Mouse (Mus musculus) liver, adult 2 months (tissue): Measurements from ENCODE around the gene Spindoc. TPM values are rescaled to one million over a fixed set of nuclear protein-coding genes. Genes with fewer than 3 reads are reported as not detected.

Source experiments
- DNase-seq: peaks from one replicate; pipeline ENCODE4 v3.0.0-alpha.2; 2011; ENCODE audit warnings: low read depth, low spot score; ENCODE audit errors: extremely low read depth
- H3K27ac ChIP-seq: fragments of 200-500 bp; replicated peaks from 2 replicates; pipeline ENCODE4 v1.5.1; 2012; ENCODE audit warnings: low read depth, mild to moderate bottlenecking, control low read depth, inconsistent platforms, low read length; ENCODE audit not compliant: insufficient read depth
- H3K27me3 ChIP-seq: fragments of 200-500 bp; 2 replicates; pipeline ENCODE4 v1.6.1; 2012; ENCODE audit warnings: mild to moderate bottlenecking, moderate library complexity, low read length, inconsistent platforms; ENCODE audit not compliant: control insufficient read depth, insufficient read depth
- H3K36me3 ChIP-seq: fragments of 200-500 bp; 2 replicates; pipeline ENCODE4 v1.6.1; 2012; ENCODE audit warnings: low read length, inconsistent platforms; ENCODE audit not compliant: control insufficient read depth, insufficient read depth
- H3K4me1 ChIP-seq: fragments of 200-500 bp; 2 replicates; pipeline ENCODE4 v1.6.1; 2011; ENCODE audit warnings: low read length; ENCODE audit not compliant: control insufficient read depth, insufficient read depth
- H3K4me3 ChIP-seq: fragments of 200-500 bp; 2 replicates; pipeline ENCODE4 v1.5.1; 2011; ENCODE audit warnings: low read depth, mild to moderate bottlenecking, control low read depth, low read length, moderate library complexity; ENCODE audit not compliant: insufficient read depth
- H3K79me2 ChIP-seq: fragments of 200-500 bp; 2 replicates; pipeline ENCODE4 v1.6.1; 2012; ENCODE audit warnings: inconsistent platforms, mild to moderate bottlenecking, low read length, moderate library complexity; ENCODE audit not compliant: control insufficient read depth, insufficient read depth
- H3K9ac ChIP-seq: fragments of 200-500 bp; 2 replicates; pipeline ENCODE4 v1.6.1; 2012; ENCODE audit warnings: low read depth, mild to moderate bottlenecking, control low read depth, inconsistent platforms, low read length
- CTCF ChIP-seq: fragments of 200-500 bp; IDR thresholded peaks from 2 replicates; pipeline ENCODE4 v1.5.1; 2011; ENCODE audit warnings: low read depth, low read length, control low read depth
- POLR2A ChIP-seq: fragments of 200-500 bp; IDR thresholded peaks from 2 replicates; pipeline ENCODE4 v1.6.1; 2011; ENCODE audit warnings: low read length, control low read depth; ENCODE audit not compliant: insufficient read depth; ENCODE audit errors: extremely low read depth
- WGBS: fragments of 180-500 bp; shearing (Covaris S2); methylation state at CpG from one replicate; pipeline ENCODE4 v1.1.7; 2018; 5-methylcytosine and 5-hydroxymethylcytosine counted together
- polyA plus RNA-seq: library from polyadenylated mRNA; depleted of rRNA; stranded (reverse); fragments of >200 nt; gene quantifications from 2 replicates; pipeline ENCODE4 v1.2.3, GENCODE M21; 2012
- total RNA-seq: library from RNA; depleted of rRNA; stranded (reverse); fragments of >200 nt; gene quantifications from 2 replicates; pipeline ENCODE4 v1.2.3, GENCODE M21; 2014

Gene Spindoc
- total and polyA plus RNA-seq, 2 experiments, result 1.4 to 4.4 TPM

DNA sequence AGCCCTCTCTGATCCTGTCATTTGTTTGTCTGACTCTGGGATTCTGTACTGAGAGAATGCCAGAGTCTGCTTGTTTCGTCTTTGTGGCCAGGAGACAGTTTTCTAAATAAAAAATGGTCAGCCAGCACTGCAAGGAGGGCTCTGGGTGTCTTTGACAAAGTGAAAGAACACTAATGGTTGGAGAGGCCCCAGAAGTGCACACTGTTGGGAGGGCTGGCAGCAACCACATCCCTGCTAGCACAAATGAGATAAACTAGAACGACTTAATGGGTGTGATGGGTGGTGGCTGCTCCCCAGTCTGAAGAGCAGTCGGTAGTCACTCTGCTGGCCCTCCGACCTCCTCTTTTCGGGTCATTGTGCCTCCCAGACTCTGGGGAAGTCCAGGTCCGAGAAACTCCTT lies 36.3 kb upstream of the Spindoc start:
- H3K9ac ChIP-seq, result no peak overlapping the region
- no peak overlapping the region for H3K27ac ChIP-seq
- WGBS, result 67% methylated on average over 6 of the region's 6 CpGs

DNA sequence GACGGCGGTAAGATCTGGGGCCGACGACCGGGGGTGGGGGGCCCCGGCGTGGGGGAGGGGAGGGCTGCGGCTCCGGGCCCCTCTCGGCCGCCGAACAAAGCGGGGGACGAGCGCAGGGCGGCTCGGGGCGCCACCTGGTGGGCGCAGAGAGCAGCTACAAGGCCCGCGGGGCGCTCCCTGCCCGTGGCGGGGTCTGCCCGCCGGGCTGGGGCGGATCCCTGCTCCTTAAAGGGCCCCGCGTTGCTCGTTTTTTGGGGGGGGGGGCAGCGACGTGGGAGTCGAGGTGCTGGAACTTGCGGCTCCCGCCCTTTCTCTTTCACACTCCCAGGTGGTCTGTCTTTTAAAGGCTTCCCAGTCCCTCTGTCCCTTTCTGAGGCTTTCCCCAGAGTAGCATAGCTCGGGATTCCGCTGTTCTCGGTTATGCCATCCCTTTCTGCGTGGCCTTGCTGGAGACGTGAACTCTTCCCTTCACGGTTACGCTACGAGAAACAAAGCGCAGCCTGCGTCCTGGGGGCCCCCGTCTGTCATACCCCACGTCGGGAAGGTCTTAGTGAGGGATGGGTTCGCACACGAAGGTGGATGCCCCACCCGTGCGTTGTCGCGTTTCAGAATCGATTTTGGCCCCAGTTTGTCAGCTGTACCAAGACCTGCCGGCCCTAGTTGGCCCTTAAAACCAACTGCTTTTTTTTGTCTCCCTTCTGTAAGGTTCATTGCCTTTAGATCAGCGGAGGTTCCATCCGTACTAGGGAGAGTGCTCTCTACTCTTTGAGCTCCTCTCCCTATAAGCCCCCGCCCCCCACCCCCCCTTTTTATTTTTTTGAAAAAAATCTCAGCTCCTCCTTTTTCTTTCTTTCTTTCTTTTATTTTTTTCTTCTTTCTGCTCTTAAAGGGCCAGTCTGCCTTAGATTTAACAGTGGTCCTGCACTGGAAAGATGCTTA lies 35.4 kb upstream of the Spindoc start:
- Histone ChIP-seq H3K27me3 (peaks cover 13% of the 10 kb centered on the region), H3K36me3 (no peaks in the 10 kb centered on the region), H3K4me1 (peaks cover 2% of the 10 kb centered on the region; the same call in 1 of the 2 replicates), H3K79me2 (no peaks in the 10 kb centered on the region), H3K9ac (peak overlapping the region; percentile 83), H3K4me3 (peak overlapping the region; percentile 88), H3K27ac (no peak overlapping the region)
- peak; percentile 19 for DNase-seq
- 1% methylated on average over 52 of the region's 59 CpGs for WGBS
- TF ChIP-seq POLR2A, result no peak
- TF ChIP-seq CTCF, result peak; percentile 74

More for the DNA sequence above, 36.3 kb upstream of the Spindoc start:
- Histone ChIP-seq H3K4me1 (peaks cover 2% of the 10 kb centered on the region; the same call in 1 of the 2 replicates), H3K27me3 (peaks cover 13% of the 10 kb centered on the region), H3K79me2 (no peaks in the 10 kb centered on the region), H3K4me3 (no peak overlapping the region), H3K36me3 (no peaks in the 10 kb centered on the region)
- no peak for TF ChIP-seq CTCF
- DNase-seq, result no peak

DNA sequence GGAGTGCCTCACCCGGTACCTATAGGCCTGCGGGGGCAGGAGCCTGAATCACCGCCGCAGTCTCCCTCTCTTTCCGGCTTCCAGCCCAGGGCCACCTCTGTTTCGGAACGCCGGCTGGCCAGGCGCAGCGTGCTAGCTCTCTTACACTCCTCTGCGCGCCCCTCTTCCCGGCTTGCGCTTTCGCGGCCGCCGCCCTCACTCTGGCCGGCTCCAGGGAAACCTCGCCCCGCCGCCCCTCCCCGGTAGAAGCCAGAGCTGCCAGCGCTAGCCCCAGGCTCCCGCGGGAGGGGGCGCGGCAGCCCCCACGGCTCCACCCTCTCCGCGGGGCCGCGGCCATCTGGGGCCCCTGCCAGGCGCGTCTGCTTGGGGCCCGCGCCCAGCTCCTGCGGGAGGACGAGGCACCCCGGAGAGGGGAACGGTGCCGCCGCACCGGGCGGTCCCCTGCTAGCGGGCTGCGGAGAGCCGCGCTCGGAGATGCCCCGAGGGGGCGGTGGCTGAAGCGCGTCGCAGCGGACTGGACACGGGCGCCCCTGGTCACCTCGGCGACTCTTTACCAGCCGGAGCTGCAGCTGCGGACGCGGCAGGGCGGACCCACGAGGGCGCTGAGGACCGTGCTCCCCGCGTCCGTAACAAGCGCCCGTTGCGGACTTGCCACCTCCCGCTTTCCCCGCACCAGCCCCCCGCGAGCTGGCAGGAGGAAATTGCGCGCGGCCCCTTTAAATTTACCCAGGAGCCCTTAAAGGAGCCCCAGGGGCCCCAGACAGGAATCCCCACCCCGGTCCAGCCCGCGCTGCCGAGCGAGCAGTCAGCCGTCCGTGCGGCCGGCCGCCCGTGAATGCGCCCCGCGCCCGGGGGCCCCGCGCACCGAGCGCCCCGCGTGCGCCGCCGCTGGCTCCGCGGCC lies 34.3 kb upstream of the Spindoc start, which contains the start of gene 2700081O15Rik:
2700081O15Rik (plus strand) TSS at position 792 of the 902 bp plus-strand sequence.
- H3K27me3 ChIP-seq, result peaks cover 8% of the 10 kb centered on the region
- H3K36me3 ChIP-seq, result no peaks in the 10 kb centered on the region
- H3K9ac ChIP-seq, result peak within 1 kb of the TSS; percentile 83
- H3K27ac ChIP-seq, result 0 out of 2 replicates have a peak within 1 kb of the TSS, but pooled peaks have one; percentile 23
- WGBS, result 3% methylated on average over 105 of the region's 107 CpGs
- H3K79me2 ChIP-seq, result no peaks in the 10 kb centered on the region
- DNase-seq, result no peak
- TF ChIP-seq POLR2A (no peak), CTCF (no peak)
- H3K4me3 ChIP-seq, result peak within 1 kb of the TSS; percentile 88
- H3K4me1 ChIP-seq, result peaks cover 2% of the 10 kb centered on the region; the same call in 1 of the 2 replicates

DNA sequence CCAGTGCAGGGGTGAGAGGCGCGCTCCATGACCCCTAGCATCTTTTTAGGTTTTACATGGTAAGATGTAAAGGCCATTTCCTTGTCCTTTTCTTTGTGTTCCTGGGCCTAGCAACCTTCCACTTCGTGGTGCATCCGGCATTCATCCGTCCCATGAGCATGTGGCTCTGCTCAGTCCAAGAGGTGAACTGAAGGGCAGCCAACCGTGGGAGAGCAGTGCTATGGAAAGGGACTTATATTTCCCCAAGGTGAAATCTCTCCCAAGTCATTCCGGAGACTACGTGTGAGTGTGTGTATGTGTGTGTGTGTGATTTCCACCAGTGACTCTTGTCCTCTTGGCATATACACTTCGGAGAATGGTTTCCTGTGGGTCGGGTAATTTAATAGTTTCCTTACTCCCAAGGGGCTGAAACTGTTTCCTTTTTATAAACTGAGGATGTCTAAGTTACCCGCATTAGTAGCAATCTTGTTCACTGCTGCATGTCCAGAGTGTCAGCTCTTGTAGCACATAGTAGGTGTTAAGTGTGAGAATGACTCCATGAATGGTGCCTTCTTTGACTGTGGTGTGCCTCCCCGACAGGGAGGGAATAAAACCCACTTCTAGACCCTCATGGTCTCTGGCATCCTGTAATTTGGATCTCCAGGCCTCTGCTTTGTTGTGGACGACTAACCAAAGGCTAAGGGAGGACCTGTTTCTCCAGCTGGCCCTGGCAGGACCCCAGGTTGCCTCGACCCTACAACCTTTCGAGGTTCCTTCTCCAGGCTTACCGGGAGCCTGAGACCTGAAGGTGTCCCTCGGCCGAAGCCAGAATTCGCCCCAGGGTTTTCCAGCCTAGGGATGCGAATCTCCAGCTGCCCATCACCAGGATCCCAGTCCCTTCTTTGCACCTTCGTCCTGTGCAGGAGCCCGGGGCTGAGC lies 33.4 kb upstream of the Spindoc start:
- Histone ChIP-seq H3K36me3 (no peaks in the 10 kb centered on the region), H3K9ac (peak overlapping the region; percentile 83), H3K79me2 (no peaks in the 10 kb centered on the region), H3K27me3 (0 out of 2 replicates have a peak, but pooled peaks cover 5% of the 10 kb centered on the region), H3K4me3 (peak overlapping the region; percentile 88), H3K4me1 (peaks cover 2% of the 10 kb centered on the region; the same call in 1 of the 2 replicates), H3K27ac (0 out of 2 replicates have a peak overlapping the region, but pooled peaks have one; percentile 23)
- TF ChIP-seq POLR2A, result no peak
- no peak for TF ChIP-seq CTCF
- 48% methylated on average over 22 of the region's 22 CpGs for WGBS
- no peak for DNase-seq

GRCm38 (mm10) chr19:7412361-7412760 lies 29.6 kb upstream of the Spindoc start:
- WGBS, result 54% methylated on average over 2 of the region's 2 CpGs
- Histone ChIP-seq H3K79me2 (no peaks in the 10 kb centered on the region), H3K4me3 (no peak overlapping the region), H3K36me3 (no peaks in the 10 kb centered on the region), H3K4me1 (no peaks in the 10 kb centered on the region), H3K9ac (no peak overlapping the region), H3K27ac (no peak overlapping the region), H3K27me3 (0 out of 2 replicates have a peak, but pooled peaks cover 5% of the 10 kb centered on the region)
- no peak for DNase-seq
- TF ChIP-seq POLR2A, result no peak
- TF ChIP-seq CTCF, result no peak
